ENCODE assay signal across 8 mouse cellular contexts in the genomic region with DNA sequence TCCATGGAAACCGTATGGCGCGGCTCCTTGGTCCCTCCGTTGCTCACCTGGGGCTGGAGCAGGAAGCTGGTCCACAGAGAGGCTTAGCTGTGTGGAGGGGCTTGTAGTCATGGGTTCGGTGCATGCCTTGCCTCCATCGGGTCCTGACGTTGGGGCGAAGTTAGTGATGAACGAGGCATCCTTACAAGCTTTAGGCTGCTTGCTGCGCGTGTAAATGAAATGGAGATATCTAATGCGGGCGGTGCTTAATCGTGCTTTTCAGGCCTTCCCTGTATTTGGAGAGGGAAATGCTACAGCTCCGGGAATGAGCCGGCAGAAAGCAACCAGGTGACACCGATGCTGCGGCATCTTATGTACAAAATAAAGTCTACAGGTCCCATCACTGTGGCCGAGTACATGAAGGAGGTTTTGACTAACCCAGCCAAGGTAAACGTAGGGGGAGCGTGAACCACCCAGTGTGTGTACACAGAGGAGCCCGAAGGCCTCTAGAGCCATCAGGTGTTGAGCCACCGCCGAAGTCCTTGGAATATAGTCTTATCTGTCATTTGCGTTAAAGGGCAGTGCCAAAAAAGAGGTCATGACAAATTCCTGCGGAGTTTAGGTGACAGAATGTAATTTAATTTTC. TPM values are rescaled to one million over a fixed set of nuclear protein-coding genes. Genes with fewer than 3 reads are reported as not detected.
A peak's percentile ranks its signal among the peaks of the same experiment; 100 is the strongest.
DNase-seq lines count a peak whose midpoint lies in the region; ATAC-seq and TF ChIP-seq lines count a peak whose summit lies in the region.

No protein-coding gene starts in this region.

- 9% methylated on average over 26 of the region's 26 CpGs for WGBS in embryonic facial prominence, embryonic 11.5 days
- 9% methylated on average over 26 of the region's 26 CpGs for WGBS in hindbrain, embryonic 13.5 days
- 8% methylated on average over 26 of the region's 26 CpGs for WGBS in midbrain, embryonic 14.5 days

- H3K27ac ChIP-seq in layer of hippocampus, adult 2 months, result peak overlapping the region; percentile 85
- no peak overlapping the region for H3K27ac ChIP-seq in embryonic facial prominence, embryonic 11.5 days (replicated peaks; ENCODE audit: low read depth, low read length)
- peak overlapping the region; percentile 82 for H3K27ac ChIP-seq in hindbrain, embryonic 13.5 days
- peak overlapping the region; percentile 73 for H3K27ac ChIP-seq in midbrain, embryonic 14.5 days (replicated peaks; ENCODE audit: low read depth, low read length)

- no peaks in the 10 kb centered on the region; the same call in 1 of the 2 replicates for H3K36me3 ChIP-seq in embryonic facial prominence, embryonic 11.5 days (replicated peaks; ENCODE audit: control insufficient read depth, insufficient read depth, low read depth, low read length)
- peaks cover 42% of the 10 kb centered on the region for H3K36me3 ChIP-seq in hindbrain, embryonic 13.5 days
- peaks cover 42% of the 10 kb centered on the region for H3K36me3 ChIP-seq in midbrain, embryonic 14.5 days (ENCODE audit: control insufficient read depth, insufficient read depth, low read length)

- H3K4me2 ChIP-seq in embryonic facial prominence, embryonic 11.5 days (ENCODE audit: low read depth, low read length), result peak overlapping the region; percentile 62
- peak overlapping the region; percentile 71 for H3K4me2 ChIP-seq in hindbrain, embryonic 13.5 days
- H3K4me2 ChIP-seq in midbrain, embryonic 14.5 days (ENCODE audit: low read length), result peak overlapping the region; percentile 60

- peak overlapping the region; percentile 88 for H3K4me3 ChIP-seq in layer of hippocampus, adult 2 months
- H3K4me3 ChIP-seq in embryonic facial prominence, embryonic 11.5 days (ENCODE audit: low read depth, low read length), result peak overlapping the region; percentile 87
- peak overlapping the region; percentile 92 for H3K4me3 ChIP-seq in hindbrain, embryonic 13.5 days
- peak overlapping the region; percentile 87 for H3K4me3 ChIP-seq in midbrain, embryonic 14.5 days (replicated peaks; ENCODE audit: low read depth, low read length)

- no peak for DNase-seq in layer of hippocampus, adult 2 months (ENCODE audit: low spot score in 2 of 2)
- no peak for DNase-seq in layer of hippocampus, postnatal 10 days (ENCODE audit: low spot score in 2 of 2)
- no peak for DNase-seq in embryonic facial prominence, embryonic 11.5 days (ENCODE audit: low spot score)
- no peak for DNase-seq in midbrain, embryonic 14.5 days
- DNase-seq in T-cell, adult 2 months (ENCODE audit: low spot score), result no peak
- DNase-seq in cerebellum, adult 9-11 months, result no peak
- no peak for DNase-seq in left cerebral cortex, postnatal 36 days (ENCODE audit: low spot score in 2 of 2)

- H3K4me1 ChIP-seq in embryonic facial prominence, embryonic 11.5 days (ENCODE audit: control insufficient read depth, insufficient read depth, low read length), result no peaks in the 10 kb centered on the region
- H3K4me1 ChIP-seq in hindbrain, embryonic 13.5 days (replicated peaks), result peaks cover 31% of the 10 kb centered on the region
- peaks cover 16% of the 10 kb centered on the region for H3K4me1 ChIP-seq in midbrain, embryonic 14.5 days (ENCODE audit: control insufficient read depth, insufficient read depth, low read length)

- TF ChIP-seq CTCF in layer of hippocampus, adult 2 months (conservative IDR thresholded peaks at IDR 0.05), result no peak

- H3K27me3 ChIP-seq in embryonic facial prominence, embryonic 11.5 days (ENCODE audit: control insufficient read depth, insufficient read depth, low read length), result no peaks in the 10 kb centered on the region
- no peaks in the 10 kb centered on the region for H3K27me3 ChIP-seq in hindbrain, embryonic 13.5 days
- no peaks in the 10 kb centered on the region for H3K27me3 ChIP-seq in midbrain, embryonic 14.5 days (ENCODE audit: control insufficient read depth, insufficient read depth, low read length)

- peak overlapping the region; percentile 61 for H3K9ac ChIP-seq in embryonic facial prominence, embryonic 11.5 days (replicated peaks; ENCODE audit: low read length)
- H3K9ac ChIP-seq in hindbrain, embryonic 13.5 days, result peak overlapping the region; percentile 84
- peak overlapping the region; percentile 75 for H3K9ac ChIP-seq in midbrain, embryonic 14.5 days (replicated peaks; ENCODE audit: low read length)

- ATAC-seq in embryonic facial prominence, embryonic 11.5 days (replicated peaks; ENCODE audit: insufficient number of reproducible peaks, low FRiP score, low TSS enrichment, low read depth), result peak; percentile 55; the same call in 1 of the 2 replicates
- peak; percentile 57 for ATAC-seq in hindbrain, embryonic 13.5 days (ENCODE audit: low FRiP score)
- peak; percentile 32; the same call in 1 of the 2 replicates for ATAC-seq in midbrain, embryonic 14.5 days (ENCODE audit: low FRiP score, low TSS enrichment)

- no peaks in the 10 kb centered on the region for H3K9me3 ChIP-seq in embryonic facial prominence, embryonic 11.5 days (replicated peaks; ENCODE audit: control insufficient read depth, low read length)
- no peaks in the 10 kb centered on the region for H3K9me3 ChIP-seq in hindbrain, embryonic 13.5 days
- no peaks in the 10 kb centered on the region for H3K9me3 ChIP-seq in midbrain, embryonic 14.5 days (ENCODE audit: control insufficient read depth, low read length)

- intact Hi-C loops in left cerebral cortex, postnatal 36 days (cut with DNase I), result loop anchor here (2.0 to 10.0 kb wide), 2 partner anchors 103 to 907 kb away; partner anchors contain the start of genes Gpatch11 and Heatr5b

RNA-seq across cellular contexts. Expression of gene Ndufaf7, which starts 0.4 kb away (rescaled TPM):
- total RNA-seq in layer of hippocampus, adult 2 months (2021), result 10 to 100 TPM; 53.9 to 55.4 TPM
- 10 to 100 TPM; 62.8 to 70.1 TPM for total RNA-seq in layer of hippocampus, postnatal 10 days (2021)
- 58.2 and 62.5 TPM in 2 replicates for polyA plus RNA-seq in embryonic facial prominence, embryonic 11.5 days (2014; fragmentation: Nextera tagmentation; extraction: Ambion mirVana)
- polyA plus RNA-seq in hindbrain, embryonic 13.5 days (2015; fragmentation: Nextera tagmentation; extraction: Ambion mirVana), result 57.1 and 62.5 TPM in 2 replicates
- polyA plus RNA-seq in midbrain, embryonic 14.5 days (2014; fragmentation: Nextera tagmentation; extraction: Ambion mirVana), result 54.3 and 58.9 TPM in 2 replicates
- total RNA-seq in left cerebral cortex, postnatal 36 days (2021), result 10 to 100 TPM; 53.7 to 58.1 TPM

RNA-seq across cellular contexts. Expression of gene Cebpz, which starts 0.5 kb away (rescaled TPM):
- total RNA-seq in layer of hippocampus, adult 2 months (2021), result 10 to 100 TPM; 36.2 to 36.9 TPM
- 10 to 100 TPM; 33.6 to 33.8 TPM for total RNA-seq in layer of hippocampus, postnatal 10 days (2021)
- polyA plus RNA-seq in embryonic facial prominence, embryonic 11.5 days (2014; fragmentation: Nextera tagmentation; extraction: Ambion mirVana), result 57.6 and 69.3 TPM in 2 replicates
- 57.3 and 61.0 TPM in 2 replicates for polyA plus RNA-seq in hindbrain, embryonic 13.5 days (2015; fragmentation: Nextera tagmentation; extraction: Ambion mirVana)
- 48.8 and 53.4 TPM in 2 replicates for polyA plus RNA-seq in midbrain, embryonic 14.5 days (2014; fragmentation: Nextera tagmentation; extraction: Ambion mirVana)
- total RNA-seq in left cerebral cortex, postnatal 36 days (2021), result 10 to 100 TPM; 27.1 to 31.5 TPM

RNA-seq across cellular contexts. Expression of gene Cebpzos, which starts 21.0 kb away (rescaled TPM):
- 10 to 100 TPM; 27.2 to 33.5 TPM for total RNA-seq in layer of hippocampus, adult 2 months (2021)
- 10 to 100 TPM; 27.7 to 33.4 TPM for total RNA-seq in layer of hippocampus, postnatal 10 days (2021)
- 106 and 123 TPM in 2 replicates for polyA plus RNA-seq in embryonic facial prominence, embryonic 11.5 days (2014; fragmentation: Nextera tagmentation; extraction: Ambion mirVana)
- 125 and 127 TPM in 2 replicates for polyA plus RNA-seq in hindbrain, embryonic 13.5 days (2015; fragmentation: Nextera tagmentation; extraction: Ambion mirVana)
- 116 TPM in 2 replicates for polyA plus RNA-seq in midbrain, embryonic 14.5 days (2014; fragmentation: Nextera tagmentation; extraction: Ambion mirVana)
- 10 to 100 TPM; 27.5 to 28.0 TPM for total RNA-seq in left cerebral cortex, postnatal 36 days (2021)

RNA-seq across cellular contexts. Expression of gene Sult6b1, which starts 30.5 kb away (rescaled TPM):
- total RNA-seq in layer of hippocampus, adult 2 months (2021), result not detected
- not detected for total RNA-seq in layer of hippocampus, postnatal 10 days (2021)
- 0.15 and 0.45 TPM in 2 replicates for polyA plus RNA-seq in embryonic facial prominence, embryonic 11.5 days (2014; fragmentation: Nextera tagmentation; extraction: Ambion mirVana)
- polyA plus RNA-seq in hindbrain, embryonic 13.5 days (2015; fragmentation: Nextera tagmentation; extraction: Ambion mirVana), result not detected in 2 replicates
- polyA plus RNA-seq in midbrain, embryonic 14.5 days (2014; fragmentation: Nextera tagmentation; extraction: Ambion mirVana), result not detected in 2 replicates
- under 1 TPM in 1 of 2 experiments, not detected in 1; 0.44 TPM for total RNA-seq in left cerebral cortex, postnatal 36 days (2021)

RNA-seq across cellular contexts. Expression of gene Eif2ak2, which starts 55.0 kb away (rescaled TPM):
- 1 to 10 TPM; 5.4 to 6.2 TPM for total RNA-seq in layer of hippocampus, adult 2 months (2021)
- total RNA-seq in layer of hippocampus, postnatal 10 days (2021), result 10 to 100 TPM in 1 of 2 experiments, 1 to 10 TPM in 1; 6.2 to 11.1 TPM
- 6.4 and 7.1 TPM in 2 replicates for polyA plus RNA-seq in embryonic facial prominence, embryonic 11.5 days (2014; fragmentation: Nextera tagmentation; extraction: Ambion mirVana)
- 4.0 and 5.9 TPM in 2 replicates for polyA plus RNA-seq in hindbrain, embryonic 13.5 days (2015; fragmentation: Nextera tagmentation; extraction: Ambion mirVana)
- polyA plus RNA-seq in midbrain, embryonic 14.5 days (2014; fragmentation: Nextera tagmentation; extraction: Ambion mirVana), result 2.6 and 5.0 TPM in 2 replicates
- total RNA-seq in left cerebral cortex, postnatal 36 days (2021), result 1 to 10 TPM; 3.6 to 4.6 TPM
